Mouse (Mus musculus) CD4-positive, CD25-positive, alpha-beta regulatory T cell, adult 9 weeks (primary cell): ENCODE results near the gene Cbx6. TPM values are rescaled to one million over a fixed set of nuclear protein-coding genes. Genes with fewer than 3 reads are reported as not detected.

Source experiments
- polyA plus RNA-seq: library from polyadenylated mRNA; unstranded; fragments of 100-300 nt; shearing (Covaris generic); gene quantifications from one replicate; pipeline ENCODE4 v1.2.1, GENCODE M21; 2017

The Cbx6 gene
- polyA plus RNA-seq: 59.0 TPM

GRCm38 (mm10) chr15:79834130-79834880 lies at the start of gene Cbx6, which contains the start of gene Npcd:
Cbx6 (minus strand) TSS chr15:79834688.
Npcd (minus strand) TSS chr15:79834237.

GRCm38 (mm10) chr15:79804352-79805071 lies 30.0 kb downstream of the Cbx6 start, which contains the start of gene Nptxr:
Nptxr (minus strand) TSS chr15:79804766.

GRCm38 (mm10) chr15:79777749-79778148 lies 56.7 kb downstream of the Cbx6 start, which contains the start of gene Dnal4:
Dnal4 (minus strand) TSS chr15:79777849.

Other genes starting within 250 kb of the Cbx6 start
- not detected for gene Dmc1, start 229.6 kb downstream of the Cbx6 start, polyA plus RNA-seq
- gene Fam227a, start 175.7 kb downstream of the Cbx6 start, polyA plus RNA-seq: 0.51 TPM
- gene Cby1, start 175.5 kb downstream of the Cbx6 start, polyA plus RNA-seq: 18.2 TPM
- 257 TPM for gene Tomm22, start 163.8 kb downstream of the Cbx6 start, polyA plus RNA-seq
- 3.0 TPM for gene Josd1, start 146.8 kb downstream of the Cbx6 start, polyA plus RNA-seq
- 41.7 TPM for gene Gtpbp1, start 143.8 kb downstream of the Cbx6 start, polyA plus RNA-seq
- 17.5 TPM for gene Sun2, start 92.2 kb downstream of the Cbx6 start, polyA plus RNA-seq
- gene Dnal4, start 56.8 kb downstream of the Cbx6 start, polyA plus RNA-seq: 20.3 TPM
- gene Nptxr, start 29.9 kb downstream of the Cbx6 start, polyA plus RNA-seq: 0.82 TPM
- not detected for gene Npcd, start 451 bp downstream of the Cbx6 start, polyA plus RNA-seq
- gene Apobec3, start 57.0 kb upstream of the Cbx6 start, polyA plus RNA-seq: 544 TPM
- gene Cbx7, start 136.4 kb upstream of the Cbx6 start, polyA plus RNA-seq: 69.2 TPM
- gene Pdgfb, start 180.3 kb upstream of the Cbx6 start, polyA plus RNA-seq: 1.0 TPM